Mouse (Mus musculus) lung, embryonic 16.5 days (tissue): ENCODE measurements around the gene Slx4. TPM values are rescaled to one million over a fixed set of nuclear protein-coding genes. Genes with fewer than 3 reads are reported as not detected.
A peak's percentile ranks its signal among the peaks of the same experiment; 100 is the strongest.
"Not testable (repeated sequence)": the region's sequence is repeated elsewhere in the genome, so short reads cannot be mapped to it uniquely, and the experiment has no call there.

Source experiments
- ATAC-seq: fragments of 200-750 bp; cut with Nextera tagmentation; 2 replicates; pipeline ENCODE4 v1.8.0; 2017; ENCODE audit warnings: low read depth, mild to moderate bottlenecking, moderate library complexity
- H3K27ac ChIP-seq: fragments of 300-500 bp; sonication (generic); 2 replicates; pipeline ENCODE4 v1.5.1; 2014; ENCODE audit warnings: mild to moderate bottlenecking, control low read depth, low read length
- H3K27me3 ChIP-seq: fragments of 300-500 bp; sonication (generic); 2 replicates; pipeline ENCODE4 v1.6.1; 2014; ENCODE audit warnings: low read depth, low read length, mixed read lengths; ENCODE audit not compliant: control insufficient read depth, insufficient read depth
- H3K36me3 ChIP-seq: fragments of 300-500 bp; sonication (generic); 2 replicates; pipeline ENCODE4 v1.6.1; 2014; ENCODE audit warnings: low read length; ENCODE audit not compliant: control insufficient read depth, insufficient read depth
- H3K4me1 ChIP-seq: fragments of 300-500 bp; sonication (generic); replicated peaks from 2 replicates; pipeline ENCODE4 v1.6.1; 2014; ENCODE audit warnings: low read length, mixed read lengths; ENCODE audit not compliant: control insufficient read depth, insufficient read depth
- H3K4me2 ChIP-seq: fragments of 300-500 bp; sonication (generic); 2 replicates; pipeline ENCODE4 v1.6.1; 2014; ENCODE audit warnings: low read depth, low read length, control low read depth
- H3K4me3 ChIP-seq: fragments of 300-500 bp; sonication (generic); 2 replicates; pipeline ENCODE4 v1.5.1; 2014; ENCODE audit warnings: mild to moderate bottlenecking, low read length, control low read depth
- H3K9ac ChIP-seq: fragments of 300-500 bp; sonication (generic); 2 replicates; pipeline ENCODE4 v1.6.1; 2014; ENCODE audit warnings: low read length, control low read depth
- H3K9me3 ChIP-seq: fragments of 300-500 bp; sonication (generic); 2 replicates; pipeline ENCODE4 v1.6.1; 2016; ENCODE audit warnings: low read length; ENCODE audit not compliant: control insufficient read depth
- WGBS: fragments of 180-500 bp; shearing (Covaris S2); extraction: QIAGEN DNeasy Blood & Tissue Kit; methylation state at CpG from one replicate; pipeline ENCODE4 v1.1.7; 2014; 5-methylcytosine and 5-hydroxymethylcytosine counted together
- polyA plus RNA-seq: library from polyadenylated mRNA; unstranded; fragments of >200 nt; fragmentation: Nextera tagmentation; extraction: Ambion mirVana; gene quantifications from 2 replicates; pipeline ENCODE4 v1.2.1, GENCODE M21; 2015

Slx4 gene
- polyA plus RNA-seq, 1 experiment from 2014 or later, result 16.5 TPM

DNA sequence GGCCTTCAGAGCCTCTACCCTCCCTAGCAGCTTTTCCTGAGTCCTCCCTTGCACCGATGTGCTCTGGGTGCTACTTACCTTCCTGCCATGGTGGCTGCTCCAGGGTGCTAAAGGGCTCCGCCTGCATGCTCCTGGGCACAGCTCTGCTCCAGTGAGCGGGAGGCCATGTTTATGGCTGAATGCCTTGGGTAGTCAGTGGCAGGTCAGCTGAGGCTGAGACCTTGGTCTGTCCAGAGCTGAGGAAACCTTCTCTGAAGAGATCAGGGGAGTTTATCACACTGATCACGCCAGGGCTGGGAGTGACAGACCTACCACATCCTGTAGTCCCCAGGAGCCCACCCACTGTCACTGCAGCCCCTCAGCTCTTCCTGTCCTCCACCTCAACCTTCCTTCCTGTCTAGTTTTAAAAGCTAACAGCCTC is 27.3 kb downstream of the Slx4 start, which contains the start of gene Nlrc3:
Nlrc3 (minus strand) TSS at position 382 of the 421 bp plus-strand sequence.
- Histone ChIP-seq H3K4me3 (peak within 1 kb of the TSS; percentile 9), H3K9me3 (no peaks in the 10 kb centered on the region), H3K36me3 (peaks cover 16% of the 10 kb centered on the region), H3K4me1 (no peaks in the 10 kb centered on the region), H3K27ac (peak within 1 kb of the TSS; percentile 3; the same call in 1 of the 2 replicates), H3K27me3 (no peaks in the 10 kb centered on the region), H3K4me2 (peak within 1 kb of the TSS; percentile 23), H3K9ac (no peak within 1 kb of the TSS)
- peak; percentile 68 for ATAC-seq
- WGBS, result 55% methylated on average over 4 of the region's 4 CpGs

DNA sequence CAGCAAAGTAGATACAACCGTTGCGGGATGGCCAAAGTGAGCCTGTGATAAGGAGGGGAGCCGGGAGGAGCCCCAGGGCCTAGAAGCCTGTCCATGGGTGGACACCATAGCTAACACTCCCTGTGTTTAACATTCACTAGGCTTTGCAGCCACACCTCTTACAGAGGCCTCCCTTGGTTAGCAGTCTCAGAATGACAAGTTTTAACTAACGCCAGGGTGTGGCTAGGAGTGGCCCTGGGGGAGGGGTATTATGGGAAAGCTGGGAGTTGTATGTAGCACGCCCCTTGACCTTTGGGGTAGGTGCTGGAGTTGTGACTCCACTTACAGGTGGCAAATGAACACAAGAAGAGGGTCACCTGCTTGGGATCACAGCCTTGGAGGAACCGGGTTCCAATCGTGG is 27.9 kb downstream of the Slx4 start:
- ATAC-seq, result no peak
- Histone ChIP-seq H3K27me3 (no peaks in the 10 kb centered on the region), H3K4me3 (no peak overlapping the region), H3K4me1 (no peaks in the 10 kb centered on the region), H3K27ac (no peak overlapping the region), H3K9me3 (no peaks in the 10 kb centered on the region), H3K4me2 (peak overlapping the region; percentile 23), H3K36me3 (peaks cover 10% of the 10 kb centered on the region), H3K9ac (no peak overlapping the region)
- 78% methylated on average over 7 of the region's 7 CpGs for WGBS

DNA sequence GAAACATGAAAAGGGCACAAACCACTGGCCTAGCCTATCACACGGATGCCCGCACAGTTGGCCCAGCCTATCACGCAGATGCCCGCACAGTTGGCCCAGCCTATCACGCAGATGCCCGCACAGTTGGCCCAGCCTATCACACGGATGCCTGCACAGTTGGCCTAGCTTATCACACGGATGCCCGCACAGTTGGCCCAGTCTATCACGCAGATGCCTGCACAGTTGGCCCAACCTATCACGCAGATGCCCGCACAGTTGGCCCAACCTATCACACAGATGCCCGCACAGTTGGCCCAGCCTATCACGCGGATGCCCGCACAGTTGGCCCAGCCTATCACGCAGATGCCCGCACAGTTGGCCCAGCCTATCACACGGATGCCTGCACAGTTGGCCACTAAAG is 29.1 kb downstream of the Slx4 start:
- WGBS, result 89% methylated on average over 19 of the region's 19 CpGs
- H3K9ac ChIP-seq, H3K4me2 ChIP-seq, ATAC-seq, H3K4me1 ChIP-seq, H3K36me3 ChIP-seq, H3K27me3 ChIP-seq, H3K27ac ChIP-seq, H3K4me3 ChIP-seq, H3K9me3 ChIP-seq: not testable (repeated sequence)

DNA sequence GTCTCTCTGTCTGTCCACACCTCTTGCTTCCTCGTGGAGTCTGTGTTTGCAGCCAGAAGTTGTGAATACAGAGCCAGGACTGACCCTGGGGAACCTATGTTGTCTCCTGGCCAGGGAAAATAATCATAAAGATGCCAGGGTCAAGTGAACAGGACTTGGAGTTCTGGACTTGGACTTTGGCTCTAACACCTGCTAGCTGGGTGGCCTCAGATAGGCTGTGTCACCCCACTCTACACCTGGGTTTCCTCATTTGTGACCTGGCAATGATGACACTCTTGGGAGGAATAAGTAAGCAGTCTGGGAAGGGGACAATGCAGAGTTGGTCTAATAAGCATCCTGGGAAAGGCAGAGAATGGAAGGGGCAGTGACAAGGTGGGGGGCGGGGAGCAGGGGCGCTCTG is 38.0 kb downstream of the Slx4 start:
- Histone ChIP-seq H3K27ac (no peak overlapping the region), H3K27me3 (no peaks in the 10 kb centered on the region), H3K9me3 (no peaks in the 10 kb centered on the region), H3K36me3 (no peaks in the 10 kb centered on the region), H3K9ac (no peak overlapping the region), H3K4me3 (no peak overlapping the region), H3K4me1 (no peaks in the 10 kb centered on the region), H3K4me2 (no peak overlapping the region)
- 78% methylated on average over 3 of the region's 3 CpGs for WGBS
- ATAC-seq, result no peak

DNA sequence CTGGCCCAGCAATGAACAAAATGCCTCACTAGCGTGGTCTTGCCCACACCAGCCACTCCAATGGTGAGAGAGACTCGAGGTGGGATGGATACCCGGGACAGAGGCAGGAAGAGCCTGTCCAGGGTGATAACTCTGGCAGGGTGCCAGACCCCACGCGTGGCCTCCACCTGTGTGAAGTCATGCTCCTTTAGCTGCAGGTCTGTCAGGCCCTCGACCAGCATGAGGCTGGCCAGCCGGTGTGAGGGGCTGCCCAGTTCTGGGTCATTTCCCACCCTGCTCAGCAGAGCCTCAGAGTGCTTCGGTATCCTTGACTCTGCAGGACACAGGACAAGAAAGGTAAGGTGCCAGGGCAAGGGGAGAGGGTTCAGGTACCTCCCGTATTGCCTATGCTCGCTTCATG is 38.6 kb downstream of the Slx4 start:
- H3K9ac ChIP-seq, result no peak overlapping the region
- no peak overlapping the region for H3K27ac ChIP-seq
- no peaks in the 10 kb centered on the region for H3K9me3 ChIP-seq
- no peaks in the 10 kb centered on the region for H3K4me1 ChIP-seq
- no peak for ATAC-seq
- no peaks in the 10 kb centered on the region for H3K27me3 ChIP-seq
- H3K36me3 ChIP-seq, result no peaks in the 10 kb centered on the region
- no peak overlapping the region for H3K4me2 ChIP-seq
- WGBS, result 57% methylated on average over 10 of the region's 10 CpGs
- no peak overlapping the region for H3K4me3 ChIP-seq

DNA sequence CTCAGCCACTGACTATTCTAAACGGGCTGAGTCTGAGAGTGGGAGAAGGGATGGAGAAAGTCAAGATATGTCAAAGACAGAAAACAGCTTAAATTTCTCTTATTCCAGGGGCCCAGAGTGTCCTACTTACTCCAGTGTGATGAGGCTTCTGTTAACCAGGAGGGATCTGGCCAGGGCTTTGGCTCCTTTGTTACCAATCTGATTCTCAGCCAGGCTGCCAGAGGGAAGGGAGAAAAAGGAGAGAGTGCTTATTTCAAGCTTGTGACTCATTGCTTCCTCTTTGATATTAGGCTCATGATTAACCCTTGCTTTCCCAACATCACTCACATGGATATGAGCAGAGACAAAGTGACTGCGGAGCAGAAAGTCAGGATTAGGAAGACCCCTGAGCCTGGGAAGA is 44.3 kb downstream of the Slx4 start:
- Histone ChIP-seq H3K4me1 (no peaks in the 10 kb centered on the region), H3K4me2 (no peak overlapping the region), H3K27ac (no peak overlapping the region), H3K9ac (no peak overlapping the region), H3K36me3 (no peaks in the 10 kb centered on the region), H3K4me3 (no peak overlapping the region), H3K27me3 (no peaks in the 10 kb centered on the region), H3K9me3 (no peaks in the 10 kb centered on the region)
- 51% methylated on average over 2 of the region's 2 CpGs for WGBS
- no peak for ATAC-seq

DNA sequence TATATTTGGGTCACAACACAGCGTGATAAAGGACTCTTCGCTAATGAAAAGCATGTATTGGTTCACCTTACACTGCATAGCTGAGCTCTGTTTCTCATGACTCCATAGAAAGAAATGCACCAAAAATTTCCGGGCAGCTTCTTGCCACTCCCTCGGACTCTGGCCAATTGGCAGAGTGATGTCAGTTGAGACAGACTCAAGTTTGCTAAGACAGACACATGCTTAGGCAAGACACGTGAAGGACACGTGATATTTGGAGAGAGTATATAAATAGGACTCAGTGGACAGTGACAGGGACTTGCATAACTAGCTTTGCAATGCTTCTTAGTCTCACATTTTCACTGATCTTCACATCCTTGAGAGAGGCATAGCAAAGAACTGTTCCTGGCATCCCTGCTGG is 47.2 kb downstream of the Slx4 start:
- no peaks in the 10 kb centered on the region for H3K4me1 ChIP-seq
- no peaks in the 10 kb centered on the region for H3K27me3 ChIP-seq
- H3K4me2 ChIP-seq, result no peak overlapping the region
- H3K9me3 ChIP-seq, result no peaks in the 10 kb centered on the region
- ATAC-seq, result no peak
- no peaks in the 10 kb centered on the region for H3K36me3 ChIP-seq
- no peak overlapping the region for H3K27ac ChIP-seq
- no peak overlapping the region for H3K9ac ChIP-seq
- WGBS, result 75% methylated on average over 6 of the region's 6 CpGs
- H3K4me3 ChIP-seq, result no peak overlapping the region

DNA sequence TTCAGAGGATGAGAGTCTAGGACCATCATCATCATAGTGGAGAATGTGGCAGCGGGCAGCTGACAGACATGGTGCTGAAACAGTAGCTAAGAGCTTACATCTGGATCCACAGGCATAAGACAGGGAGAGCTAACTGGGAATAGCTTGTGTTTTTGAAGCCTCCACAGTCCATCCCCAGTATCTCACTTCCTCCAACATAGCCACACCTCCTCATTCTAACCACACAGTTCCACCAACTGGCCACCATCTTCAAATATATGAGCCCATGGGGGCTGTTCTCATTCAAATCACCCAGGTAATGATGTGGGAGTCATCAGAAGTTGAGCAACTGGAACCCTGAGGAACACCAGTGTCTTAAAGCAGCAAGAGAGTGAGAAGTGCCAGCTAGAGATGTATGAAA is 52.4 kb downstream of the Slx4 start:
- H3K27me3 ChIP-seq, result no peaks in the 10 kb centered on the region
- no peak overlapping the region for H3K9ac ChIP-seq
- H3K36me3 ChIP-seq, result no peaks in the 10 kb centered on the region
- WGBS, result 81% methylated on average over 1 of the region's 1 CpGs
- no peaks in the 10 kb centered on the region for H3K9me3 ChIP-seq
- no peaks in the 10 kb centered on the region for H3K4me1 ChIP-seq
- no peak overlapping the region for H3K27ac ChIP-seq
- no peak overlapping the region for H3K4me3 ChIP-seq
- no peak overlapping the region for H3K4me2 ChIP-seq
- no peak for ATAC-seq

DNA sequence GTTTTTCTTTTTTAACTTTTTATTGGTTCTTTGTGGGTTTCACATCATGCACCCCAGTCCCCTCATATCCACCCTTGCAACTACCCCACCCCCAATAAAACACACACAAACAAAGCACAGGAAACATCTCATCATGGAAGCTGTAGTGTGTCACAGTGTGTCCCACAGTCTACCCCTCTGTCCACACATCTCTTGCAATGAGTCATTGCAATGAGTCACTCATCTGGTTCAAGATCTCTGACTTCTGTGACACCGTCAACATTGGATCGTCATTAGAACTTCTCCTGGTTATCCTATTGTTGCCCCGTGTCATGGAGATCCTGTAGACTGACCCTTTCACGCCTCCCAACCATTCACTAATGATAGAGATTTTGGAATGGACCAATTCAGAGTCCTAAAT is 68.9 kb downstream of the Slx4 start:
- Histone ChIP-seq H3K9me3 (no peaks in the 10 kb centered on the region), H3K36me3 (peaks cover 16% of the 10 kb centered on the region), H3K27ac (no peak overlapping the region), H3K4me2 (no peak overlapping the region), H3K4me3 (no peak overlapping the region), H3K27me3 (no peaks in the 10 kb centered on the region), H3K9ac (no peak overlapping the region), H3K4me1 (no peaks in the 10 kb centered on the region)
- no peak; the same call in 1 of the 2 replicates for ATAC-seq
- WGBS, result 86% methylated on average over 4 of the region's 4 CpGs

DNA sequence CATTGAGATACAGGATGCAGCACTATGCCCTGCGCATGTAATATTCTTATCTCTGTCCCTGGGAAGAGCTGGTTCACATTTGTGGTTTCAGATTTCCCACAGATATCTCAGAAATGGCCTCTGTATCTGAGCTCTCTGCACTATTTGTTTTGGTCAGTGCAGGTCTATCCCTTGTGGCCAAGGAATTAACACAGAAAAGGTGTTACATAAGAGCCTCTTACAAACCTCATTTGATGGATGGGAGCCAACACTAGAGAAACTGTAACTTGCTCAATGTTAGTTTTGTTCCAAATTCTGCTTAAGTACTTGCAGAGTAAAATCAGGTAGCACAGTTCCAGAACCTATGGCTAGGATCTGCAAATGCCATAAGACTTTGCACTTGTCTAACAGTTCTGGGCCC is 69.5 kb downstream of the Slx4 start:
- no peaks in the 10 kb centered on the region for H3K27me3 ChIP-seq
- H3K36me3 ChIP-seq, result peaks cover 16% of the 10 kb centered on the region
- H3K27ac ChIP-seq, result no peak overlapping the region
- H3K4me1 ChIP-seq, result no peaks in the 10 kb centered on the region
- no peak overlapping the region for H3K4me2 ChIP-seq
- H3K4me3 ChIP-seq, result no peak overlapping the region
- H3K9ac ChIP-seq, result no peak overlapping the region
- WGBS, result 84% methylated on average over 1 of the region's 1 CpGs
- H3K9me3 ChIP-seq, result no peaks in the 10 kb centered on the region
- ATAC-seq, result peak; percentile 76
